Mouse (Mus musculus) spleen, adult 18-20 months (tissue): ENCODE results near the gene Klf13.
A peak's percentile ranks its signal among the peaks of the same experiment; 100 is the strongest.

Experiments used
- DNase-seq, 2 experiments: peaks; one replicate each; pipeline ENCODE4 v3.0.0; 2022; ENCODE audit warnings: mixed read lengths in 2 of 2

Gene Klf13

DNA sequence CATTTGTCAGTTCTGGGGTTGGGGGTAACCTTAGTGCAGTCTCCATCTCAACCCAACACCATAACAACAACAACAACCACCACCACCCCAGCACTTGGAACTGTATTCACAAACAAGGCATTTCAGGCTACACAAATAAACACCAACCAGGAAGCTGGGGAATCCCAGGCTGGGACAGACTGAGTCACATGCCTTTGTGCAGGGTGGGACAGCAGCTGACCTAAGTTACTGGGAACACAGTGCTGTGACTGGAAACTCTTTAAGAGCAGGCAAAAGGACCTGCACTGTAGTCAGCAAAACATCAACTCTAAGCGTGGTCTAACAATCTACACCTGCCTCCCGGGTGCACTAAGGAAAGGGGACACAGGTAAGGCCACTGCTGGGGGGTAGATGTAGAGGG is 33.5 kb downstream of the Klf13 start:
- no peak for DNase-seq

GRCm38 (mm10) chr7:63903635-63904380 is 34.9 kb downstream of the Klf13 start:
- no peak for DNase-seq

DNA sequence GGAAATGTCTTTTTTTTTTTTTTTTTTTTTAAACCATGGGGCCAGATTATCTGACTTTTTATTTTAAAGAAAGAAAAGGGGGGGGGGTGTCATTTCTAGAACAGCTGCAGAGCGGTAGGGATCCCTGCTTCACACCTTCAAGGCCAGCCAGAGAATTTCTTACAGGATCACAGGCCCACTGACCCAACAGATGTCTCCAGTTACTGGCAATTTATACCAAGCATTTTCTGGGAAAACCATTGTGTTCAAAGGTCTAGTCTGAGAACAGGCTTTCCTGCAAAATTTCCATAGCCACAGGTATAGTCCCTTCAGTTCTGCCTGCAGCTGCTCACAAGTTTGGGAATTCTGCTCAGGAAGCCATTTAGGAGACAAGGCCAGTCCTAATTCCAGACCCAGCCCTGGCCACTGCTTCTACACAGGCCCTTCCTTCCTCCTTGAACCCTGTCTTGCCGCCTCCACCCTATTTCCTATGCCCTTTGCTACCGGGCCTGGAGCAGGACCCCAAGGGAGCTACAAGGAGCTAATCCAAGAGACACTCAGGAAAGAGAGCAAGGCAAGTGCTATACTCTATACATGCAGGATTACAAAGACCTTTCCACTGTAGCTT is 36.0 kb downstream of the Klf13 start:
- DNase-seq = no peak

DNA sequence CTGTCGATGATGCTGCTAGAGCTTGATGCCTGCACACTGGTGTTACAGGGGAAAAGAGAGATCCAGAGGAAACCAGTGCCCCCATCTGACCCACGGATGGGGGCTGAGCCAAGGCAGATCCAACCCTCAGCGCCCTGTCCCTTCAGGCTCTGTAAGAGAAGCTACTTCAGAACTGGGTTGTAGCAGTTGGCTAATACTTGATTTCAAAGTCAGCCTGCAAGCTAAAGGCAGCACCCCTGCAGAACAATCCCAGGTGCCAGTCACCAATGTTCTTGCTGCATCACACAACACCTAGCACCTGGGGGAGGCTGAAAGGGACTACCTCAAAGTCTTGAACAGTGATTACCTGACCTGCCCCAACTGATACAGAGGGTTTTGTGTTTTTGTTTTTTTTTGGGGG is 36.8 kb downstream of the Klf13 start:
- DNase-seq = no peak

DNA sequence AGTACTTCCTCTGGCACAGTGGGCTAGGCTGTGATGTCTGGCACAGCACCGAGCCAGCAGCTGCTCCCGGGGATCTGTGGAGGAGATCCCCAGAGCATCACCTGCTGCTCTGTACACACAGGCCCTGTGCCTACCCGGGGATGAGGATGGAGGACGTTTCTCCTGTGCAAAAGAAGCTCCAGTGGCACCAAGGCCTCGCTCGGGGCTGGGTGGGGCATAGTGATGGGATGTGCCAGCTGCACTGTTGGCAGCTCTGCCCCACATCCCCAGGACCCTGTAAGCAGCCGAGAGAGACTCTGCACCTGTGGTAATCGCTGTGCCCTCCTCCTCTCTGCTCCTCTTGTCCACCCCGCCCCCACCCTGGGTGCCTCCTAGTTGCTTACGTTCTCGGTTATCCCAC is 37.4 kb downstream of the Klf13 start:
- no peak for DNase-seq

GRCm38 (mm10) chr7:63900411-63900810 is 38.3 kb downstream of the Klf13 start:
- DNase-seq = no peak

- DNase-seq = no peak
Measured at GRCm38 (mm10) chr7:63899925-63900324, 38.8 kb downstream of the Klf13 start.

DNA sequence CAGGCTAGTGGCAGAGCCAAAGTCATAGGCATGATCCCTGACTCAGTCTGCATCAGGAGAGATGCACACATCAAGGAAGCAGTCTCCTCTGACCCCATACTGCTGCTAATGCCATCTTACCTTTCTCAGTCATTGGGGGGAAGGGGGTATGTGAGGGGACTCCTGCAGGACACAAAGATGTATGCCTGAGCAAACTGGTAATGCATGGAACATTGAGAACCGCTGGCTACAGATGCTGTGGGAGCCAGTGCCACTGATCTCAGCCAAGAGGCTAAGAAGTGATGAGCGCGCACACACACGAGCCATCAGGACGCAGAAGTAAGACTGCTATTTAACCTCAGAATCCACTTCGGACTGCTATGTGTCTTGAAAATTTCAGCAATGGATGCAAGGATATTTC is 40.5 kb downstream of the Klf13 start:
- DNase-seq = no peak

DNA sequence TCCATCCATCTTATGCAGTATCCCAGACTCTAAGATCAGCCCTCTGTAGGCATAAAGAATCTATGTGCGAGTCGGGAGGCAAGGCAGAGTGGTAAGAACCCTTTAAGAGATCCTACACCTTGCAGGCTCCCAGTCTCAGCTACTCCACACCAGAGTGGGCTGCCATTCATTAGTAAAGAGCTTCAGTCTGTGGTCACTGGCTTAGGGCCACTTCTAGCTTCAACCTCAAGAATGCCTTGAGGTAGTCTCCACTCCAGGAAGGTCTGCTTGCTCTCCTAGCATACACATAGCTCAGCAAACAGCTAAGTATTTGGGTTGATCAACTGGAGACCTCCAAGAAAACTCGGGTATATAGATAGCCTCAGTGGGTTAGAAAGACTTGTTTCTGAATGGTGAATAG is 41.1 kb downstream of the Klf13 start:
- DNase-seq = no peak

DNA sequence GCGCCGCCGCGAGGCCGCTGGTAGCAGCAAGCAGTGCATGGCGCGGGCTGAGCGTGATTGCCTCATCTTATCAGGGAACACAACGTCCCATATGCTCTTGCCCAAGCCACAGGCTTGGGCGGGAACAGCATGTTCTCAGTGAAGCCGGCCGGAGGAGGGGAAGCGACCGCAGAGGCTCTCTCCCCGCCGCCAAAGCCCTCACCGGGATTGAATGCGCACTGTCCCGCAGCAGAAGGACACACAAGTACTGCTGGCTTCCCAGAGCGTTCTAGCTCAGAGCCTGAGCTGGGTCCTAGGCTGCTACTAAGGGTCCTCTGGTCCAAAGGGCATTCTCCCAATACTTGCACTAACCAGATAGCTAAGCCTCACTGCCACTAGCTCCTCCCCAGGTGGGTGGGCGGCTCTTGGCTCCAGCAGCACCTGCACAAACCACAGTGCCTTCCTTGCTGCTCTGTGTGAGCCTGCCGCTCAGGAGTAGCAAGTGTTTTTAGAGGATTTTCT is 41.7 kb downstream of the Klf13 start:
- DNase-seq = peak; percentile 73 to 74

DNA sequence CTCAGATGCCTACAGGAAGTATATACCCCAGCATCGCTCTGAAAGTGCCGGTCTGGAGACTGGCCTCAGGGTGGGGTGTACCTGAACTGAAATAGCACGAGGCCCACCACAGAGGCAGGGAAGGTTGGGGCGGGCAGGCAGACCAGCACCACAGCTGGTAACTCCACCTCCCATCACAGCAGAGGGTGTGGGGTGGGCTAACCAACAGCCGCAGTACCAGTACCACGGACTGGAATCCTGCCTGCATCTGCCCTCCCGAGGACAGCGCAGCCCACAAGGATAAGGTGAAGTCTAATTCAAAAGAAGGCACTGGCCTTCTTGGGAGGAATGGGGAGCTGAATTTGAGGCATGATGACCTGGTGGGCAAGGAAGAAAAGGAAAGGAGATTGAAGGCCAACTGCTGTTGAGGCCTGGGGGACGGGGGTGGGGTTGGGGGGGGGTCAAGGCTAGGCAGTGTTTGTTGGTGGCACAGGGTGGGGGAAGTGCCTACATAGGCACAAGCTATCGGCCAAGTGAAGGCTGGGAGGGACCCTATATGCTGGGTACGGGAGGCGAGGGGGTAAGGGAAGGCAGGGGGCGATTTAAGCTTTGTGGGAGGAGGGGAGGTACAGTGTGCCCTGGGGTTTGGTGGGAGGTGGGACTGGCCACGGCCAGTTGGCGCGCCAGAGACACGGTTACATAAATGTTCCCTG is 42.3 kb downstream of the Klf13 start:
- DNase-seq = no peak

DNA sequence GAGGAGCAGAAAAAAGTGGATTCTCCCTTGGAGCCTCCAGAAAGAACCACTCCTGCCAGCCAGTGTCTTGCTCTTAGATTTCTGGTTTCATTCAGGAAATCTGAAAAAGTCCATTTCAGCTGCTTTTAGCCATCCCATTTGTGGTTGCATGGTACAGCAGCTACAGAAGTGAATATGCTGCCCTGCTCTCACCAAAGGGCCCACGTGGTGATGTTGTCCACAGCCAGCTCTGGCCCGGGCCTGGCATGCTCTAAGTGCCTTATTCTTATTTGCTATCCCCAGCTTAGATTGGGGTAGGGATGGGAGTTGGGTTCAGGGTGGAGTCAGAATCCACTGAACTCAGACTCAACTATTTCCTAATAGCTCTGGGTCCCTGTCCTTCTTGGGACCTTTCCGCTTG is 43.5 kb downstream of the Klf13 start:
- no peak for DNase-seq

DNA sequence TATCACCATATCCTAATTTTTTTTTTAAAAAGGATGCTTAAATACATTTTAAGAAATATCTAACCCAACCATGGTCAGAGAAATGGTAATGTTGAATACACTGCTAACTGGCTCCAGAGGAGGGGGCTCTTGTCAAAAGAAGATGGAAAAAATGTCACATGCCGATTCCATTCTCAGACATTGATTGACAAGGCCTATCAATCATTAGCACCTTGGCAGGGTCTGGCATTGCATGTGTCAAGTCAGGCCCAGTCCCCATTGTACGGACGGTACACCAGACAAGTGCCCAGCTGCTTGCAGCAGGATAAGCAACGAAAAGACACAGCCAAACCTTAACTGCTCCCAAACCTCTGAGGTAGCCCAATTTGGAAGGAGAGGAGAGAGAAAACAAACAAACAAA is 44.1 kb downstream of the Klf13 start:
- DNase-seq = no peak

GRCm38 (mm10) chr7:63893729-63894128 is 45.0 kb downstream of the Klf13 start:
- no peak for DNase-seq

DNA sequence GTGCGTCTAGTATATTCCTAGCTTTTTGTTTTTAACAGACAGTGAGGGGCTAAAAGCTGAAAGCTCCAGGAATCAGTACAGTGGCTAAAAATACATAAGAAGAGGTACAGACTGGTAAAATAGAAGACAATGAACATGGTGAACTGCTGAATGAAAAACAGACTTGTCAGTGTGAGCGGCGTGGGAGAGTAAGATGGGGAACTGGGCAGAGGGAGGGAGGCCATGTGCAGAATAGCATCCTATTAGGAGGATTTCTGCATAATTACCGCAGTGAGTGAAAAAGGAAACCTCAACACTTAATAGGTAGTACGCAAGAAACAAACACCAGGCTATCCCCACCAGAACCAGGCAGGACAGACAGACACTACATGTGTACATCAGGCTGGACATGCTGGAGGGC is 45.5 kb downstream of the Klf13 start:
- DNase-seq = no peak

DNA sequence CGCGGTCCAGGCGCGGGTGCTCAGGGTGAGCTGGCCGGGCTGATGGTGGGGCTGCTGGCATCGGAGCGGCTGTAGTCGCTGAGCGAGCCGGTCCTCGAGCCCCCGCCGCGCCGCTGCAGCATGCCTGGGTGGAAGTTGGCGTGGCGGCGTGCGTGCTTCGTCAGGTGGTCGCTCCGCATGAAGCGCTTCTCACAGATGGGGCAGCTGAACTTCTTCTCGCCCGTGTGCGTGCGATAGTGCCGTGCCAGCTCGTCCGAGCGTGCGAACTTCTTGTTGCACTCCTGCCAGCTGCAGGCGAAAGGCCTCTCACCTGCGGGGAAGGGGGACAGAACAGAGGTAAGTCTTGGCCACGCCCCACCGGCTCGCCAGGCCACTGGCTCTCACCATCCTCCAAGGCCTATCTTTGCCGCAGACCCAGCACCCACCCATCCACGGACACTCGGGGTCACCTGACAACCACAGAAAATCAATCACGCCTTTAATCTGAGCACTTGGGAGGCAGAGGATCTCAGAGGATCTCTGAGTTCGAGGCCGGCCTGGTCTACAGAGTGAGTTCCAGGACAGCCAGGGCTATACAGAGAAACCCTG is 47.1 kb downstream of the Klf13 start:
- no peak for DNase-seq

DNA sequence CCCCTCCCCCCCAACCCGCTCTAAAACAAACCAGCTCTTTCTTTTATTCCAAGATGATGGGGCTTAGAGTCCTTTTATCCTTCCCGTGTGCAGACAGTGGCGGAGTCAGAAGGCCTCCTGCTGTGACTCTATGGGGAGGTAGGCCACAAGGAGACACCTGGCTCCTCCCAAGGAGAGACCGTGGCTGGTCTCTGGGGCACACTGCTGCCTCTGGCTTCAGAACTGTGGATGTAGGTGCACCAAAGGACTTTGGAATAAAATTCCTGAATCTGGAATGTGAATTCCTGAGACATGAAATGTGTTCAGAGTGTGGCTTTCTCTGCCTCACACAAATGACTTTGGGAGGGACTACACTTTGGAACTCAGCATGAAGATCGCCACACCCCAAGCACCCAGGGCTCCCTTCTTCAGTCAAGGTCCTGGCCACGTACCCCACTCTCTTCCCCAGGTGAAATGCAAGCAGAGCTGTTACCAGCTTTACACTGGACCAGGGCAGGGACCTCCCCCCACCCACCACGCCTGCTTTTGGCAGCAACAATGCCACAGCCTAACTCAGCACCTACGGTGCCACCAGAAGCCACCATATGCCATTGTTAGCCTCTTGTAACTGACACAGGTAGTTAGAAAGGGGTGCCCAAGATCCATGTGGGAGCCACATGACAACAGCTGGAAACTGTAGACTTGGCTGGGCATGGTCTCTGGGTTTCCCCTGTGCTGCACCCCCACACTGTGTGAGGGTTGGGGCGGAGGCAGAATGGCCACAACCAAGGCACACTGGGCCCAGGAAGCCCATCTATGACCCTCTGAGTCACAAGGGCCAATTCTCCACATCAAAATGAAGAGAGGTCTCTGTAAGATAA is 49.4 kb downstream of the Klf13 start:
- DNase-seq = no peak

DNA sequence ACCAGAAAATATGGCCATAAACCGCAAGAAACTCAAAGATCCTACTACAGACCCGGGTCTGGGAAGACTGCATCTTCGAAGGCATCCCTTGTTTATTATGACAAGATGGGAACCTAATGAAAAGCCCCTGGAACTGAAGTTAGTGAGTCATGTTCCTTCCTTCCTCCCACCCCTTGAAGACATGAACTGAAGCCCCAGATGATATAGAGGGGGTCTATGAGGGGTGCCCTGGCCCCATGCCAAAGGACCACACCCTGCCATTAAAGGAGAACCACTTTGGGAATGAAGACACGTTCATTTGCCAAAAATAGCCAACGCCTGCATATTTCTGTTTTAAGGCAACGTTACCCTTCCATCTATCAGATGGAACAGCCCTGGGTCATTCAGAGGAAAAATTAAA is 50.0 kb downstream of the Klf13 start:
- no peak for DNase-seq

- no peak for DNase-seq
Measured at GRCm38 (mm10) chr7:63887602-63888123, 51.1 kb downstream of the Klf13 start.

DNA sequence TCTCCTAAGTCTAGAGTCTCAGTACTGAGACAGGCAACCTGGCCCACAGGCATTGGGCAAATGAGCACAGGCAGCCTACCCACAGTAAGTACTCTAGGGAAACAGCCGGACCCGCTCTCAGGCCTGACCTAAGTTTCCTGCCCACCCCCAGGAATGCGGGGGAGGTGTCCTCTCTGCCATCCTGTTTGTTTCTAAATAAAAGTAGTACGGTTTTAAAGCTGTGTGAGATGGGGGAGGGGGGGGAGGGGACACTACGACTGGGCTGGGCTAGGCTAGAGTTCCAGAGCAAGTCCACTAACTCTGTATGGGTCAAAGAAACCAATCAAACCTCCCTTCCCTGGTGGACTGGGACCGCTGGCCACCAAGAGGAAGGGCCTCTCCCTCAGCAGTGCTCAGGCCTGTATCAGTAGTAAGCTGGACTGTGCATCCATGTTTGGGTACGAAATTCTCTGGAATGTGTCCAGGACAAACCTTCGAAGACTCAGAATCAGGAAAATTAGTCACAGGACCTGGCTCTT is 51.6 kb downstream of the Klf13 start:
- DNase-seq = no peak

DNA sequence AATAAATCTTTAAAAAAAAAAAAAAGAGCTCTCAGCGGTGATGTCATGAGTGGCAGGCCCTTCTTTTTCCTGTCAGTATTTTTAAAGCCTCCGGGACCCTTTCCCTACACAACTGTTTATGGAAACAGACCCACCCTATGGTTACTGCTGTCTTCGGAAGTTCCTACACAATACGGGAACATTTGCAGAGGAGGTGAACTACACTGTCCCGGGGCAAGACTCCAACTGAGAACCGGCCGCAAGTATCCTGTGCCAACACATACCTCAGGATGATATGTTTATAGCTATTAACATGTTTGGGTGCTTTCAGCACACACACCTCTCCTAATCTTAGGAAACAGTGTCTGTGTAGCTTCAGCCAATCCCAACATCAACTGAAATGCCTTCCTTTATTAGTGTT is 53.7 kb downstream of the Klf13 start:
- DNase-seq = no peak

- no peak for DNase-seq
Measured at GRCm38 (mm10) chr7:63882739-63883138, 56.0 kb downstream of the Klf13 start.
